Mouse (Mus musculus) G1E (cell line): ENCODE results near the gene Rab21. TPM values are rescaled to one million over a fixed set of nuclear protein-coding genes. Genes with fewer than 3 reads are reported as not detected.

Experiments
- ATAC-seq: 2 replicates; pipeline ENCODE4 v1.8.0; 2016; ENCODE audit warnings: mild to moderate bottlenecking; ENCODE audit not compliant: insufficient number of reproducible peaks, poor library complexity, low FRiP score, severe bottlenecking; ENCODE audit errors: extremely low read depth
- DNase-seq: peaks from one replicate; pipeline ENCODE4 v3.0.0; 2012; ENCODE audit warnings: low spot score
- H3K27me3 ChIP-seq: 2 replicates; pipeline ENCODE4 v1.6.1; 2012; ENCODE audit warnings: mild to moderate bottlenecking, low read length, inconsistent platforms; ENCODE audit not compliant: insufficient read depth
- H3K36me3 ChIP-seq: replicated peaks from 2 replicates; pipeline ENCODE3; 2012; ENCODE audit warnings: mild to moderate bottlenecking, inconsistent platforms
- H3K4me1 ChIP-seq: 2 replicates; pipeline ENCODE4 v1.6.1; 2012; ENCODE audit warnings: low read depth, low read length, inconsistent platforms, mixed read lengths; ENCODE audit not compliant: insufficient read depth
- H3K4me3 ChIP-seq: 2 replicates; pipeline ENCODE4 v1.5.1; 2012; ENCODE audit warnings: low read depth, mild to moderate bottlenecking, inconsistent platforms, low read length, moderate library complexity, mixed read lengths
- H3K9me3 ChIP-seq: replicated peaks from 2 replicates; pipeline ENCODE4 v1.6.1; 2012; ENCODE audit warnings: inconsistent platforms
- GATA2 ChIP-seq: IDR thresholded peaks from 2 replicates; pipeline ENCODE4 v1.6.1; 2012; ENCODE audit warnings: low read depth, low read length, inconsistent platforms, borderline replicate concordance
- POLR2AphosphoS5 ChIP-seq: IDR thresholded peaks from 2 replicates; pipeline ENCODE4 v1.6.1; 2012; ENCODE audit warnings: low read depth, low read length, inconsistent platforms; ENCODE audit not compliant: insufficient replicate concordance
- polyA plus RNA-seq: library from polyadenylated mRNA; stranded (reverse); fragments of >175 nt; gene quantifications from 2 replicates; pipeline ENCODE4 v1.2.3, GENCODE M21; 2012
- total RNA-seq, 2 experiments: library from RNA; stranded (forward) in 1 of 2; stranded (reverse) in 1 of 2; fragments of 200-1000 nt in 1 of 2; fragments of >200 nt in 1 of 2; fragmentation: Nextera tagmentation in 1 of 2; gene quantifications; 2 replicates each; pipeline ENCODE4 v1.2.3; 2014 to 2017

The Rab21 gene
- total and polyA plus RNA-seq, 3 experiments, result 23.5 to 71.5 (median 43.1) TPM

GRCm38 (mm10) chr10:115237931-115238330, 77.5 kb downstream of the Rab21 start:
- Histone ChIP-seq H3K27me3 (no peaks in the 10 kb centered on the region), H3K36me3 (peaks cover 68% of the 10 kb centered on the region)

More at GRCm38 (mm10) chr10:115237931-115238330, 77.5 kb downstream of the Rab21 start:
- DNase-seq (no peak), ATAC-seq (no peak)
- TF ChIP-seq GATA2, result no peak
- no peak for TF ChIP-seq POLR2AphosphoS5
- Histone ChIP-seq H3K4me3 (no peak overlapping the region), H3K9me3 (no peaks in the 10 kb centered on the region), H3K4me1 (peaks cover 39% of the 10 kb centered on the region)

Other genes starting within 250 kb of the Rab21 start
- not detected in 2 replicates for gene Tph2, start 130.6 kb downstream of the Rab21 start, total RNA-seq (2014; fragmentation: Nextera tagmentation)
- 0.06 and 0.11 TPM in 2 replicates for gene Tph2, start 130.6 kb downstream of the Rab21 start, total RNA-seq (2017)
- not detected in 2 replicates for gene Tph2, start 130.6 kb downstream of the Rab21 start, polyA plus RNA-seq
- 92.4 and 105 TPM in 2 replicates for gene Tbc1d15, start 64.1 kb downstream of the Rab21 start, total RNA-seq (2014; fragmentation: Nextera tagmentation)
- gene Tbc1d15, start 64.1 kb downstream of the Rab21 start, total RNA-seq (2017), result 33.1 and 38.1 TPM in 2 replicates
- 2.1 and 2.8 TPM in 2 replicates for gene Tbc1d15, start 64.1 kb downstream of the Rab21 start, polyA plus RNA-seq
- gene Tmem19, start 46.9 kb upstream of the Rab21 start, total RNA-seq (2014; fragmentation: Nextera tagmentation), result 10.5 and 11.6 TPM in 2 replicates
- gene Tmem19, start 46.9 kb upstream of the Rab21 start, total RNA-seq (2017), result 16.2 and 17.9 TPM in 2 replicates
- gene Tmem19, start 46.9 kb upstream of the Rab21 start, polyA plus RNA-seq, result 1.9 and 2.9 TPM in 2 replicates
- gene Thap2, start 68.8 kb upstream of the Rab21 start, total RNA-seq (2014; fragmentation: Nextera tagmentation), result 25.7 and 34.6 TPM in 2 replicates
- 8.5 and 11.4 TPM in 2 replicates for gene Thap2, start 68.8 kb upstream of the Rab21 start, total RNA-seq (2017)
- gene Thap2, start 68.8 kb upstream of the Rab21 start, polyA plus RNA-seq, result 8.4 and 9.0 TPM in 2 replicates
- 120 and 133 TPM in 2 replicates for gene Zfc3h1, start 69.4 kb upstream of the Rab21 start, total RNA-seq (2014; fragmentation: Nextera tagmentation)
- 71.2 and 83.5 TPM in 2 replicates for gene Zfc3h1, start 69.4 kb upstream of the Rab21 start, total RNA-seq (2017)
- 9.7 and 10.1 TPM in 2 replicates for gene Zfc3h1, start 69.4 kb upstream of the Rab21 start, polyA plus RNA-seq